Mouse (Mus musculus) lung, postnatal 4 days (tissue): Measurements from ENCODE around the gene Rnf167.
A peak's percentile ranks its signal among the peaks of the same experiment; 100 is the strongest.

ENCODE experiments used
- DNase-seq, 2 experiments: peaks; one replicate each; pipeline ENCODE4 v3.0.0; 2021

Rnf167 gene

DNA sequence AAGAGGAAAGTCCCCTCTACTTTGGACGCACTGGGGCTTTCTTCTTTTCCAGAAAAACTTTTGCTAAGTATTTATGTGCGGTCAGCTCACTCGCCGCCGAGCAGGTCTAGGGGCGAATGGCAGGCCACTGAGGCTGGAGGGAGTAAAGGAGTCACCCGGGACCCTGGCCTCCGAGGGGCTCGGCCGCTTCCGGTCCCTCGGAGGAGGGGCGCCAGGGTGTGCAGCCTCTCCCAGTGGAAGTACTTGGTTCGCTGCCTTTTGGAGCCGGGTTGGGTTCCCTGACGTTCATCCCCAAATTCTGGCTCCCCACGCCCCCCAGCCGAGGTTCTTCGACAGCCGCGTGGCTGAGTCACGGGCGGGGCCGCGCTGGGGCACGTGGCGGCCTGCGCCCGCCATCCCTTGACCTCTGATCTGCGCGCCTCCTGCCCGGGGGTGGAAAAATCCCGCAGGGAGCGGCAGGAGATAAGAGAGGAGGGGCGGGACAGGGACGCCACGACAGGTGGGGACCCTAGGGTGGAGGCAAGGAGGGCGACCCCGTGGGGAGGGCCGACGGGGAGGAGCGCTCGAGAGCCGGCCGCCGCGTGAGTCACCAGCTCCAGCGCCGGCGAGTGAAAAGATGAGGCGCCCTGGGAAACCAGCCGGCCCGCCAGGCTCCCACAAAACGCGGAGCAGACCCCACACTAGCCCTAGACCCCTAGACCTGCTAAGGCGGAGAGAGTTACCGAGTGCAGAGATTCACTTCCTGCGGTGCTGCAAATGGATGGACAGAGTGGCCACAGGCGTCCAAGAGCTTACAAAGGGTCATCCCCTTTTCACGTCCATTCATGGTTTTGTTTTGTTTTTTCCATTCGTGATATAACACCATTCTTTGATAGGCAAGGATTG lies 8.8 kb downstream of the Rnf167 start:
- DNase-seq, result peak; percentile 75 to 80

DNA sequence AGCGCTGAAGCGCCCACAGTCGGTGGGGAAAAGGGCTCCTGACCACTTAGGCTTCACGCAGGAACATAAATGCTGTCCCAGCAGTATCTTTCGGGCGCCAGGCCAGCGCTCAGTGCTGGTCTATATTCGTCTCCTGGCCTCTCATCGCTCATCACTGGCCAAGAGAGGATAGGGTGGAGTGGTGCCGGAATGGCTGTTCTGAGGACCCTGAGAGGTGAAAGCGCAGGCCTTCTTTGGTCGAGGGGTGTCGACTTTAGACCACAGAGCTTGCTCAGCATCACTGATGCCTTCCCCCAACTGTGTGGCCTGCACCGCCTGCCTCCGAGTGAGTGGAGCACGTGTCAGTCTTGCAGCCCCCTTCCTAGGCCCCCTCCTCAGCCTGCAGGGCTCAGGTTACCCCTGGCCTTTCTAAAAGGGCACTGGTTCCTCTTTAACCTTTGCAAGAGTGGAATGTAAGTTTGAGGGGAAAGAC lies 9.5 kb downstream of the Rnf167 start:
- DNase-seq, result peak; percentile 55 to 71

DNA sequence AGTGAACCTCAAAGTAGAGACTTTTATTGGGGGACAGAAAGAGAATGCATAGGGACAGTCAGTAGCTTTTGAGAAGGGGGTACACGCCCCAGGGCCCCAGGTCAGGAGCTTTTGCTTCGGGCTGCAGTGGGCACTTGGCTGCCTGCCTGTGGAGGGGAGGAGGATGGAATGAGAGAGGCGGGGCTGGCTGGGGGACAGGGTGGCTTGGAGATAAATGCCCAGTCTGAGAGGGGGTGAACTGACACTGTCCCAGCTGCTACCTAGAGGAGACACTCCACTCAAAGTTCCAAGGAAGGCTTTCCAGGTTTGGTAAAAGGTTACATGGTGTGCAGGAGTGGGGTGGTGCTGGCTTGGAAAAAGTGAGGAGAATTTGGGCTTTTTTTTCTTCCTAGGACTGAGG lies 9.9 kb downstream of the Rnf167 start, which contains the start of gene Eno3:
Gene Eno3 (plus strand): TSS at position 239 of the 400 bp plus-strand sequence.
- peak in 1 of 2 experiments; percentile 46 for DNase-seq

DNA sequence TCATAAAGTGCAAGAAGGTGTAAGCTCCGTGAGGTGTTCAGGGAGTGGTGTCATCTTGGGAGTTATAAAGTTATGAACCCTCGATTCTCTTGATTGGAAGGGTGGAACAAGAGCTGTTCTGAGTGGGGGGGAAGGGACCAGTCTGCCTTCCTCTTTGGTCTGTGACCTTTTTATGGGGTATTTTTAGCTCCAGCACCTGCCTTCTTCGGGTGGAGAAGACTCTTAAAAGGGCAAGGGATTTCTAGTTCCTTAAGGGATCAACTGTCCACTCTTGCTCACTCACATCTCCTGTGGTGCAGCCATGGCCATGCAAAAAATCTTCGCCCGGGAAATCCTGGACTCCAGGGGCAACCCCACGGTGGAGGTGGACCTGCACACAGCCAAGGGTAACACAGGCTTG lies 10.5 kb downstream of the Rnf167 start:
- peak in 1 of 2 experiments; percentile 20 for DNase-seq

DNA sequence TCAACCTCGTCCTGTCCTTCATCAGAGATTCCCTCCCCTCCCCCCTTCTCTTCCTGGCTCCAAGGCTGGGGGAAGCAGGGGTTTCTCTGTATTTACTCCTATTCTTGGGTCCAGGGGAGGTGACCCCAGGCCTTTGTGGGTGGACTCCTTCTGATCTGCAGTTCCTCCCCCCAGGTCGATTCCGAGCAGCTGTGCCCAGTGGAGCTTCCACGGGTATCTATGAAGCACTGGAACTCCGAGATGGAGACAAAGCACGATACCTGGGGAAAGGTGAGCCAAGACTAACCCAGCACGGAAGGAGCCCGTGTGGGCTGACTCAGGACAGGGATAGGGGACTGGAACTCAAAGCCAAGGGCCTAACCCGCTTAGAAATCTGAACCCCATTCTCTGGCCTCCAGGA lies 11.0 kb downstream of the Rnf167 start:
- DNase-seq, result no peak

DNA sequence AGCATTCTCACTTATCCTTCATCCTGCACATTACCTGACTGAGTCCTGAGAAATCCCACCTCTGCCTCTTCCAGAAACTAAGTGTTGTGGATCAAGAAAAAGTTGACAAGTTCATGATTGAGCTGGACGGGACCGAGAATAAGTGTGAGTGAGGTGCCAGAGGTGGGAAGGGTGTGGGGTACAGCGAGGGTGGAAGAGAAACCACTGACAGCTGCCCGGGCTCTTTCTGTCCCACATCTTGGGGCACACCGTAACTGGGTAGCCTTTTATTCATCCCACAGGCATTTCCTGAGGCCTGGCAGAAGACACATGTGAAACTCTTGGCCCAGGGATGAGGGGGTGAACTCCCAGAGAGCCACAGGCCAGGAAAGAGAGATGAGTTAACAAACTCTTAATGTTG lies 11.5 kb downstream of the Rnf167 start:
- DNase-seq, result peak in 1 of 2 experiments; percentile 18

DNA sequence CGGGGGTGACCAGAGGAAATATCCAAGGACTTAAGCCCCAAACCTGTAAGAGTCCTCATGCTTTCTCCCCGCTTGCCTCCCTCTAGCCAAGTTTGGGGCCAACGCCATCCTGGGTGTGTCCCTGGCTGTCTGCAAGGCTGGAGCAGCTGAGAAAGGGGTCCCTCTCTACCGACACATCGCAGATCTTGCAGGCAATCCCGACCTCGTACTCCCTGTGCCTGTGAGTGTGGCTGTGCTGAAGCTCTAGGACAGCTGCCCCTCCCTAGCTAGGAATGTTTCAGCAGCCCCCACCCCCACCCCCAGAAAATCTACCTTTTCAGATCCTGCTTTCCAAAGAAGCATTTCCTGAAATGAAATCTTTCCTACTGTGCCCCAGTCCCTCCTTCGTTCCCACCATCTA lies 11.9 kb downstream of the Rnf167 start:
- DNase-seq, result peak in 1 of 2 experiments; percentile 14

DNA sequence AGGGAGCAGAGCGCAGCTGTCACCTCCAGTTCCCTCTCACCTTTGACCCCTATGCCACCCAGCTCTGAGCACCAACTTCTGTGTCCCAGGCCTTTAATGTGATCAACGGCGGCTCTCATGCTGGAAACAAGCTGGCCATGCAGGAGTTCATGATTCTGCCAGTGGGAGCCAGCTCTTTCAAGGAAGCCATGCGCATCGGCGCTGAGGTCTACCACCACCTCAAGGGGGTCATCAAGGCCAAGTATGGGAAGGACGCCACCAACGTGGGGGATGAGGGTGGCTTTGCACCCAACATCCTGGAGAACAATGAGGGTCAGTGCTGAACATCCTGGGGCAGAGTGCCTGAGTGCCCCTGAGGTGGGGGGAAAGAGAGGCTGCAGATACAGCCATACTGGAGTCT lies 13.5 kb downstream of the Rnf167 start:
- DNase-seq, result no peak

DNA sequence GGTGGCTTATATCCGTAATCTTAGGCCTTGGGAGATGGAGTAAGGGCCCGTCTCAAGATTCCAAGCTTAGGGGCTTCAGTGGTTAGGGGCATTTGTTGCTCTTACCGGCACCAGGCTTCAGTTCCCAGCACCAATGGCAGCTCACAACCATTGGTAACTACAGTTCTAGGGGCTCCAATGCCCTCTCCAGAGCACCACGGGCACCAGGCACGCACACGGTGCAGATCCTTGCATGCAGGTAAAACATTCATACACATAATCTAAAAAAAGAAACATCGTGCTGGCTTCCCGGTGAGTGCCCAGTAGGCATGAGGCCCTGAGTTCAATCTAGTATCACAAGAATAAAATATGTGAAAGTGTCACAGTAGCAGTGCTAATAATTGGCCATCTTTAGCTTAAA lies 16.1 kb downstream of the Rnf167 start:
- no peak for DNase-seq

DNA sequence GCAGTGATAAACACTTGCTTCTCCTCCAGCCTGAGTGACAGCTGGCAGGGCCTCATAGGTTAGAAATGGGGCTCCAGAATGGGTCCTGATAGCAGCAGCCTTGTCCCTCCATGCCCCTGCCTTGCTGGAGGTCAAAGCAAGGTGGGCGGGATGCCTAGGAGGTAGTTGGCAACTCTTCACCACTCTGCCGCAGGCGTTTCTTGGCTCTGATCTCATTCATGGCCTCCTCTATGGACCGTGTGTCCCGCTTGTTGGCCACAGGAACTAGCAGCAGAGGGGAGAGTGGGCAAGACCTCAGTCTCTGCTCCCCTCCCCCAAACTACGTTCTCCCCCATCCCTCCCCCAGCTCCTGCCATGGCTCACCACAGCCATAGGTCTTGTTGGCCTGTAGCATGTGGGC lies 16.9 kb downstream of the Rnf167 start:
- no peak for DNase-seq

DNA sequence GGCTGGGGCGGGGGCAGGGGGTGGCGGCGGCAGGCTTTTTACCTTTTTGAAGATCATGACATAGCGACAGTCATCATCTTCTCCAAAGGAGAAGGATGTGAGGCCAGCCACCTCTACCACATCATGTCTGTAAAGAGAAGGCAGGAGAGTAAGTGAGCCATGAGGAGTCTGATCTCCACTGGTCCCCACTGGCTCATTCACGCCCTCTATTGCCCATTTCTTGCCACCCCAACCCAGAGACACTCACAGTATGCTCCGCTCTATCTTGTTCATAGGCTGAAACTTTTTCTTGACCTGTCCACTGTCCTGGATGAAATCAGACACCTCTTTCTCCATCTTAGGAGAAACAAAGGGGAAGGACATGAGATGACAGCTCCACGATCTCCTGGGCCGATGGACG lies 17.7 kb downstream of the Rnf167 start:
- no peak for DNase-seq

DNA sequence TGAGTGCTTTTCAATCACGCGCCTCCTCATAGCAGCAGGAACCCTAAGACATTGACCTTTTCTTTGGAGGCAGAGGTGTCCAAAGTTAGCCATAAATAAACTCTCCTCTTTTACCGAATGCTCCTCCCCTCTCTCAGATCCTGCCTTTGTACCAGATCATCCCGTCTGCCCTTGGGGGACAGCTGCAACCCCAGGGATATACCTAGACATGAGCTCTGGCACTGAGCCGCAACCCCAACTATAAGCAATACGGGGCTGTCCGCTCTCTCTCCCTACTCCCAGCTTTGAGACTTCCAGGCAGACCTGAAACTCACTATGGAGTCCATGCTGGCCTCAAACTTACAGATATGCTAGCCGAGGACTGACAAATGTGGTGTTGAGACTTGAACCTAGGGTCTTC lies 19.7 kb downstream of the Rnf167 start:
- DNase-seq, result no peak

DNA sequence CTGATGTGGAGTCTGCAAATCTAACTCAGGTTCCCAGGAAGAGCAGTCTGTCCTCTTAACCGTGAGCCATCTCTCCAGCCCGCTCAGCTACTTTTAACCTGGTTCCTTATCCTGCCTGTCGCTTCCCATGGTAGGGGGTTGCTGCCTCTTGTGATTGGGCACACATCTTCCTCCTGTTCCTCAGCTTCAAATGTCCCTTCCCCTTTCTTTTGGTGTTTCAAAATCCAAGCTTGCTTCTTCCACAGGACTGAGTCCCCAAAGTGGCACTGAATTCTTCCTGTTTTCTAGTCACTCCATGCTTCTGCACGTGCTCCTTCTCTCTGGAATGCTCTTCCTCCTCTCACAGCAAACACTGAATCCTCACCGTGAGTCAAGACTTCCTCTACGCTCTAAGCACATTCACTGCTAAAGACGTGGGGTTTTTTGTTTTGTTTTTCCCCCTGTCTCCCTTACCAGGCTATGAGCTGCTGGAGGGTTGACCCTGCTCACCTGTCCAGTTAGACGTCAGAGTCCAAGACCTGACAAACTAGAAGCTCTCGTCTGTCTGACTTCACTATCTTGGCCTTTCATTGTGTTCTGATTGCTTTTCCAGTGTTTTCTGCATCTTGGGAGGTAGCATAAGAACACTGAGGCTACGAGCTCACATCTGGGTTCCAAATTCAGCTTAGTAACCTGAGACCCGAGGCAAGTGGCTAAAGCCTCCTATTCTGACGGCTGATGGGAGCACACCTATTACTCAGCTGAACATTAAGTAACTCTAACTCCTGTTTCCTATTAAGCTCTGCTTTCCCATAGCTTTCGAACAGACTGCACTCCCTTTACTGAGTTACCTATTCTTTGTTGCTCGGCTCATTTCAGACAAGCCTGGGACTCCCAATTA lies 20.5 kb downstream of the Rnf167 start:
- peak in 1 of 2 experiments; percentile 31 for DNase-seq

DNA sequence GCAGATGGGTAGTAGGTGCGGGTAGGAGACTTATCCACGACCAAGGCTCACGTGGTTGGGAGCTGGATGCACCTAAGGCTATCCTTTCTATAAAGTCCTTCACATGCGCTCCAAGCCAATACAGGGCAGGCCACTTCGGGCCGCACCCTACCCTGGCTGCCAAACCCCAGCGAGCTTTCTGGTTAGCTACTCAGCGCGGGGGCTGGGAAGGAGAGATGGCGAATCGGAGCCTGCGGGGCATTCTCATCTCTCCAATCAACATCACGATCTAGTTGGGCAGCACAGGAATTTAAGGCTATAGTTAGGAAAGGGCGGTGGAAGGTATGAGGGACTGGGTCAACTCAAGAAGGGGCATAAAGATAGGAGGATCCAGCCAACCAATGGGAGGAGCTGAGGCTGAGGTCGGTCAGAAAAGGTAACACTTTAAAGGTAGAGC lies 21.3 kb downstream of the Rnf167 start:
- peak in 1 of 2 experiments; percentile 89 for DNase-seq

DNA sequence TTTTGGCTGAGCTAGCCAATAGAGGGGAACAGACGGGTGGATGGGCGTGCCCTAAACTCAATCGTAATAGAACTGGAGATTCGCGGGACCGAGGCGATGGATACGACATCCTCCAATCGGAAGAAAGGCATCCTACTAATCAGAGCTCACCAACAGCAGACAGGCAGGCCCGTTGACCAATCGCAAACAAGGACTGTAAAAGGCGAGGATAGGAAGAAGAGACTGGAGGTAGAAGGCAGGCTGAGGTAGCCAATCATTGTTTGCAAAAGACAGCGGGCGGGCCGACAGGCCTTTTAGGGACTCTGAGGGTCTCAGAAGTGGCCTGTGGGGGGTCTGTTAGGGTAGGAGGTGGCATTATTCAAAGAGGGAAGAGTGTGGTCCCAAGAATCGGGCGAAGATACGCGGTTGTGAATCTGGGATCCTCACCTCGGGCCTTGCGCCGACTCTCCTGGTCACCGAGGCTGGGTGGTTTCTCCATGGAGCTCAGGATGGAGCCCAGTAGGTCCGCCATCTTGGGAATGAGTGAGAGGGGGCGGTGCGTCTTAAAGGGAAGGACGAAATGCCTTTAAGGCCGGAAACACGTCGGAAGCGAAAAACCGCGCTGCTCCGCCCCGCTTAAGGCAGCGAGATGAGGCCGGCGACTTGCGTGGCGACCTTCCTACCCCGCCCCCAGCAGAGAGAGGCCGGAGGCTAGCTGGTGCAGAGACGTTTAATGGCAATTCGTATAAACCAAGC lies 21.9 kb downstream of the Rnf167 start, which contains the start of gene Spag7:
Gene Spag7 (minus strand): TSS at position 646 of the 735 bp plus-strand sequence.
- DNase-seq, result peak; percentile 96 to 99

DNA sequence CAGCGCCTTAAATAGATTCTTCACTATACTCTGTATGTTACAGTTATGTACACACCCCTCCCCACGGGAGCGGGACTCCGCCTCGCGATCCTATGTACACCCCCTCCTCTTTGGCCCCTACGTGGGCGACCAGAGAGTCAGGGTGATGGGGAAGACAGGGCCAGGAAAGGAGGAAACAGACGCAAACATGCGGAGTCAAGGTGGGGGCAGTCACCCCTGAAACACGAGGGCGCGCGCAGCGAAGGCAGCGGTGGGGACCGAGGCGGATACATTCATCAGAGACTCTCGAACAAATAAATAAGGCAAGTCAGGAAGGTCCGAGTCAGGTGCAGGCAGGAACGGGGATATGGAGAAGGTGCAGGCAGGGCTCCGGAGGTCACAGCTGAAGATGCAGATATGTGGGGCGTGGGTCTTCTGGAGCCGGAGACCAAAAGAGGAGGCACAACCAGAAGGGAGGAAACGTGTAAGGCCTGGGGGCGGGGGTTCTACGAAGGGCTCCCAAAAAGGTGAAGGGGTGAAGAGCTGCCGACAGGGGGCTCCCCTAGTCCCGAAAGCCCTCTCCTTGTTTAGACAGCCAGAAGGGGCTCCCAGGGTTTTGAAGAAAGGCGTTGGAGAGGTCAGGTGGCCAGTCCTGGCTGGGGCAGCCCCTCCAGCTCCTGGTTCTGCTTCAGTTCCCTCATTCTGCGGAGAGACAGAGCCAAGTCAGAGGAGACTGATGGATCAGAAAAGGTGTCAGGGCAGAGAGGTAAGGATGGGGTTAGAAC lies 22.7 kb downstream of the Rnf167 start:
- peak; percentile 85 to 87 for DNase-seq

DNA sequence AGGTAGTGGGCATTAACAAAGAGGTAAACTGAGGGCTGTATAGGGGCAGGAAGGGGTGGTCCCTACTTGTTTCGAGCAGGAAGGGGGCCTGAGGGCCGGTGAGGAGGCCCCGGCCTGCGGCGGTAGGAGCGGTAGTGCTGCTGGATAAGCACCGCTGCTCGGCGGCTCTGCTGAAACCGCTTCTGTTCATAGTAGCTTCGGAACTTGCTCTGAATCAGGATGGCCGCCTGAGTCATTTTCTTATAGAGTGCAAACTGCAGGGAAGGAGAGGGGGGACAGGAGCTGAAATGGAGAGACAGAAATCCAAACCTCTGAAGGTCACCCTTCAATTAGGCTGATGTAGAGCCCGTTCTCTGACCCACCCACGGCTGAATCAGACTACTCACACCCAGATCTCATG lies 23.4 kb downstream of the Rnf167 start:
- peak in 1 of 2 experiments; percentile 27 for DNase-seq

DNA sequence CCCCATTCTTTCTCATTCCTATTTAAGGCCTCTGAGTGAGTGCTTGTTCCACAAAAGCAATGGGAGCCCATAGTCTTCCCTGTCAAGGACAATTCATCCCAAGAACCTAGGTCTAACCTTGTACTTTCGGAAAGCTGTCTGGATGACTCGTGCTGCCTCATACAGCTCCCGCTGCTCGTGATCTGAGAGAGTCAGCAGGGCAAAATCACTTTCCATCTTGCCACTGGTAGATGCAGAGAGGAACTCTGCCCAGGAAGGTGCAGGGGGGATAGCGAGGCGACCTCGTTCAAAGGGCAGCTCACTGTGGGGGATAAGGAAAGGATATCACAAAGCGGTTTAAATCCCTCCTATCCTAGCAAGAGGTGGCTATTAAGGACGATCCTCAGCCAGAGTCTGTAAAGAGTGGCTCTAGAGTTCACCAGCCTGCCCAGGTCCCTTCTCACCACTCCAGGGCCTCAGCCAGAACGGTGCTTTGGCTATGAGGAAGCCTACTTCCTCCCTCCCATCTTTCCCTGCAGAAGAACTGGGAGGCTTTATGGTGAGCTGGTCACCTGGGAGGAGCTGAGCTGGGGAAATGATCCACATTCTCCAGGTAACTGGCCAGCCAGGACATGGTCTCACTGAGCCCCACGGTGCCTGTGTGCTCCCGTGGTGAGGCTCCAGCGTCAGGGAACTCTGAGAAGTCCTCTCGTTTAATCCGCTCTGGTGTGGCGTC lies 24.5 kb downstream of the Rnf167 start:
- no peak for DNase-seq

DNA sequence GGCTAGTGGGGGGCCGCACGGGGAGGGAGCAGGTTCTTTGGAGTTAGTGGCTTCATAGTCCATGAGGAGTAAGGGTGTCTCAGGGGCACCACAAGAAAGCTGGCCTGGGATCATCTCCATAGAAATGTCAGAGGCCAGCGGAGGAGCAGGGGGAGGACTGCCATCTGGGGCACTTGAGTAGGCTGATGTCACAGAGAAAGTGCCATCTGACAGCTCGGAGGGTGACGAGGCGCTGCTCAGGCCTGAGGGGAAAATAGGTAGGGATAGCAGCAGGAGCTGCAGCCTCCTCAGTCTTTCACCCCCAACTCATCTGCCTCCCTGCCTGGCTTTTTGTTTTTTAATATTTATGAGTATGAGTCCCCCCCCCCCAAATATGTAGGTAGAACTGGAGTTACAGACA lies 27.0 kb downstream of the Rnf167 start:
- DNase-seq, result no peak

DNA sequence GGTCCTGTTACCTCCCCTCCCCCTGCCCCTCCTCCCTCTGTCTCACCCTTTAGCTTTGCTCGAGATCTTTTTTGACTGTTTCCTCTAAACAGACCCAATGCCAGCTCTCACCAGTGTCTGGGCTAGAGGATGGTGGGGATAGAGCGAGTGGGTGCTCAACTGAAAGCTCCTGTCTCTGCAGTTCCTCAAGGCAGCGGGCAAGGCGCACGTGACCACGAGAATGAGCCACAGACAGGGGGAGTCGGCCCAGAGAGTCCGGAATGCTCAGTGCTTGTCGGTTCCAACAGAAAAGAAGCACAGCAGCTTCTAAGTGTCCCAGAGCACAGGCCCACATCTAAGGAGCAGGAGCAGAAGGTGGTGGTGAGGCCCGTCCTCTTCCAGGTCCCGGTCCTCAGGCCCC lies 27.5 kb downstream of the Rnf167 start:
- no peak for DNase-seq

DNA sequence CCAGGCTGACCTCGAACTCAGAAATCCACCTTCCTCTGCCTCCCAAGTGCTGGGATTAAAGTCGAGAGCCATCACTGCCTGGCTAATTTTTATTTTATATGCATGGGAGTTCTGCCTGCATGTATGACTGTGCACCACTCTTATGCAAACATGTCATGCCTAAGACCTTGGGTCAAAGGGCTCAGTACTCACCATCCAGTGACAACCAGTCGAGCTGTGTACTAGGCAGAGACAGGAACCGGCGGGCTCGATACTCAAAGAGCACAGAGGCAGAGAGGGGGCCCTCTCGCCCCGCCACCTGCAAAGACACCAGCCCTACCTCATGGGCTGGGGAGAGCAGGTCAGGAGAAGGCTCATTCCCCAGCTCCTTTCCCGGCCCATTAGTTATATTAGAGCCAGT lies 31.1 kb downstream of the Rnf167 start:
- no peak for DNase-seq
